Mouse (Mus musculus): ENCODE measurements at regions not wholly inside any gene's neighbourhood (a gene's known extent, or its start where the extent isn't known, plus 50 kb on each side); places are given as distances from the start of the nearest gene placed in this dataset.
A peak's percentile ranks its signal among the peaks of the same experiment; 100 is the strongest.

DNA sequence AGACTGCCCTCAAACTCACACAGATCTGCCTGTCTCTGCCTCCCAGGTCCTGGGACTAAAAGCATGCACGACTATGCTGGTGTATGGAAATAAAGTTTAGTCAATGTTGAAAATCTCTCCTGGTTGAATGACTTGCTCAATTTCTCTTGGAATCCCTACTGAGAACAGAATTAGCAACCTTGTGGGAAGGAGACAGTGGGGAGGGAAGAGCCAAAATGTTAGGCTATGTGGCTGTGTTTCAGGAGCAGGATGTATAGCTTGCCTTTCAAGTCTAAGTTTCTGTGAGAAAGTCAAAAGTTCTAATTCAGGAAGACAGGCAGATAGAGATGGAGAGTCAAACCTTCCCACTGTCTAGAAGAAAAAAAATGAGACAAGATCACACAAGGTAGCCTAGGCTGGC lies 168.3 kb upstream of the Creb1 start:
- Histone ChIP-seq H3K79me2 (ENCODE audit: control insufficient read depth, insufficient read depth) (no peaks in the 10 kb centered on the region), H3ac (ENCODE audit: control insufficient read depth, insufficient read length) (no peak overlapping the region), H3K36me3 (ENCODE audit: control insufficient read depth, insufficient read depth) (no peaks in the 10 kb centered on the region), H3K4me2 (ENCODE audit: low read depth) (no peak overlapping the region), H3K27me3 (ENCODE audit: control insufficient read depth, insufficient read depth, insufficient read length) (no peaks in the 10 kb centered on the region), H3K4me3 (no peak overlapping the region)
- no peak for TF ChIP-seq POLR2AphosphoS2 (IDR thresholded peaks at IDR 0.05; ENCODE audit: insufficient read length, low read depth)
- no peak for TF ChIP-seq SRF (IDR thresholded peaks at IDR 0.05; ENCODE audit: control insufficient read depth, insufficient read length, low read depth)
- TF ChIP-seq MAX (IDR thresholded peaks at IDR 0.05; ENCODE audit: low read depth) = no peak
- TF ChIP-seq CEBPB (IDR thresholded peaks at IDR 0.05; ENCODE audit: insufficient read depth, poor library complexity, severe bottlenecking) = no peak
- no peak for TF ChIP-seq USF1 (IDR thresholded peaks at IDR 0.05; ENCODE audit: low read depth)
- TF ChIP-seq E2F4 (IDR thresholded peaks at IDR 0.05; ENCODE audit: insufficient read depth) = no peak
- no peak for TF ChIP-seq REST (IDR thresholded peaks at IDR 0.05; ENCODE audit: insufficient read depth, insufficient read length)
- TF ChIP-seq MYOD1 (IDR thresholded peaks at IDR 0.05; ENCODE audit: control insufficient read depth in 1 of 3, insufficient read length in 2 of 3, low read depth in 2 of 3) = no peak
- no peak for TF ChIP-seq POLR2A (IDR thresholded peaks at IDR 0.05; ENCODE audit: insufficient read length, low read depth)
- TF ChIP-seq TCF3 (IDR thresholded peaks at IDR 0.05; ENCODE audit: insufficient read length, low read depth) = no peak
- TF ChIP-seq MYOG (IDR thresholded peaks at IDR 0.05; ENCODE audit: control insufficient read depth in 1 of 3, insufficient read depth in 1 of 3, insufficient read length in 2 of 3, low read depth in 2 of 3) = no peak
- TF ChIP-seq TCF12 (IDR thresholded peaks at IDR 0.05; ENCODE audit: insufficient read depth, poor library complexity, severe bottlenecking) = no peak

DNA sequence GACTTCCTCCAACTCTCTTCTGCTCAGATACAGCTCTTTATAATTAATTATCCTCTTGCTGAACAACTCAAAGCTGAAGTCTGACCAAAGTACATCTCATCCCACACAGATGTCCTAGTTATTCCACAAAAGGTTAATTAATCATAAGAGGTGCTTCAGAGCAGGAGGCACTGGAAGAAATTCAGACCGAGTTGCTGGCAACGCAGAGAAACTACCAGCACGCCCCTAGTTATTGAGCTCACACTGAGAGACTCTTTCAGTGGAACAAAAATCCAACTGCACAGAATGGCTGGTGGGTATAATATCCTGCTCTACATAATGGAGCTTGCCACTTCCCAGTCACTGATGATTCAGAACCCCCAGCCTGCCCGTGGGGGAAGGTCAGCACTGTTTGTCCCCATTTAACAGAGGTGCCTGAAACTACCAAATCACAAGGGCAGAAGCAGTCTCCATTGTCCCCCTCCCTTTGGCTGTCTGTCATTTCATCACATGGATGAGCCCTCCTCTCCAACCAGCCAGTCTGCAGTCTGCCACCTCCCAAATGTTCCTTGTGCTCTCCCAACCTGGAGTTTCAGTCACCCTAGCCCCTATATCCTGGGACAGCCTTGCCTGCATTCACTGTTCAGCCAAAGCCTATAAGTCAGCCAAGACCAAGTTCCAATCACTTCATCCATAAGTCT lies 170.3 kb upstream of the Creb1 start:
- H3K36me3 ChIP-seq (ENCODE audit: control insufficient read depth, insufficient read depth) = no peaks in the 10 kb centered on the region
- no peak overlapping the region for H3K4me2 ChIP-seq (ENCODE audit: low read depth)
- TF ChIP-seq SRF (IDR thresholded peaks at IDR 0.05; ENCODE audit: control insufficient read depth, insufficient read length, low read depth) (no peak), MYOD1 (IDR thresholded peaks at IDR 0.05; ENCODE audit: control insufficient read depth in 1 of 3, insufficient read length in 2 of 3, low read depth in 2 of 3) (no peak), POLR2AphosphoS2 (IDR thresholded peaks at IDR 0.05; ENCODE audit: insufficient read length, low read depth) (no peak), MYOG (IDR thresholded peaks at IDR 0.05; ENCODE audit: control insufficient read depth in 1 of 3, insufficient read depth in 1 of 3, insufficient read length in 2 of 3, low read depth in 2 of 3) (no peak), CEBPB (IDR thresholded peaks at IDR 0.05; ENCODE audit: insufficient read depth, poor library complexity, severe bottlenecking) (no peak), TCF12 (IDR thresholded peaks at IDR 0.05; ENCODE audit: insufficient read depth, poor library complexity, severe bottlenecking) (no peak), TCF3 (IDR thresholded peaks at IDR 0.05; ENCODE audit: insufficient read length, low read depth) (no peak), E2F4 (IDR thresholded peaks at IDR 0.05; ENCODE audit: insufficient read depth) (no peak), MAX (IDR thresholded peaks at IDR 0.05; ENCODE audit: low read depth) (no peak)
- H3K4me3 ChIP-seq = no peak overlapping the region
- no peaks in the 10 kb centered on the region for H3K27me3 ChIP-seq (ENCODE audit: control insufficient read depth, insufficient read depth, insufficient read length)
- H3ac ChIP-seq (ENCODE audit: control insufficient read depth, insufficient read length) = no peak overlapping the region
- no peaks in the 10 kb centered on the region for H3K79me2 ChIP-seq (ENCODE audit: control insufficient read depth, insufficient read depth)

DNA sequence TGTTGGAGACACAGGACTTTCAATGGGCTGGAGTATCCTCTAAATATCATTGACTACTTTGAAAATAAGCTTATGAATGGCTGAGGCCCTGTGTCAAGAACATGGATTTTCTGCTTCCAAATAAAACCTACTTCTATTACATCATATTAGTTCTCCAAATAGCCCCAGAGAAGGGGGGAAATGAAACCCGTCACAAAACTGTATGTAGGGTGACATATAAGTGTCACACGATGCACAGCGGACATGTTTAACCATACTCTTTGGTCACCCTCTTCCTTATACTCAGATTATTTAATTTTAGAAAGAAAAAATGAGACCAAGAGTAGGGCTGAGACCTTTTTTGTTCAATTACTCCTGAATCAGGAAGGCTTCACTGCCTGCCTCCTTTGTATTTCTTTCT lies 189.2 kb upstream of the Creb1 start:
- no peaks in the 10 kb centered on the region for H3K27me3 ChIP-seq (ENCODE audit: control insufficient read depth, insufficient read depth, insufficient read length)
- no peaks in the 10 kb centered on the region for H3K36me3 ChIP-seq (ENCODE audit: control insufficient read depth, insufficient read depth)
- TF ChIP-seq CEBPB (IDR thresholded peaks at IDR 0.05; ENCODE audit: insufficient read depth, poor library complexity, severe bottlenecking) (no peak), POLR2AphosphoS2 (IDR thresholded peaks at IDR 0.05; ENCODE audit: insufficient read length, low read depth) (no peak), TCF3 (IDR thresholded peaks at IDR 0.05; ENCODE audit: insufficient read length, low read depth) (no peak)
- H3K79me2 ChIP-seq (ENCODE audit: control insufficient read depth, insufficient read depth) = no peaks in the 10 kb centered on the region
- H3K4me2 ChIP-seq (ENCODE audit: low read depth) = no peak overlapping the region
- H3ac ChIP-seq (ENCODE audit: control insufficient read depth, insufficient read length) = no peak overlapping the region
- H3K4me3 ChIP-seq = no peak overlapping the region

DNA sequence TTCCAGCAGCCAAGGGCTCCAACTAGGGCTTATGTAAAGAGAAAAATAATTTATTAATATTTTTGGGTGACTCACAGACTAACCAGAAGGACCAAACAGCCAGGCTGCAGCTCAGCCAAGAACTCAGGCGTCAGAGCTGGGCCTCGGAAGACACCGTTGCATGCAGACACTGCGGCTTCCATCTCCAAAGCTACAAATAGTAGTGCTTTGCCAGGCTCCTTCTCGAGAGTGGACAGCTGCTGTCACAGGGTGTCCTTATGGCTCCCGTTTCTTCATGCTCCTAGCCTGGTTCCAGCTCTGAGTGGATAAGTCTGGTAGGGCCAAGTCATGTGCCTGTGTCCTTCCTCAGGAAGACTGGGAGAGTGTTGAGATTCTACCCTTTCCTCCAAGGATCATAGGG lies 190.8 kb upstream of the Creb1 start:
- TF ChIP-seq POLR2A (IDR thresholded peaks at IDR 0.05; ENCODE audit: insufficient read length, low read depth) = no peak
- no peak for TF ChIP-seq REST (IDR thresholded peaks at IDR 0.05; ENCODE audit: insufficient read depth, insufficient read length)
- TF ChIP-seq MYOD1 (IDR thresholded peaks at IDR 0.05; ENCODE audit: control insufficient read depth in 1 of 3, insufficient read length in 2 of 3, low read depth in 2 of 3) = no peak
- no peak for TF ChIP-seq E2F4 (IDR thresholded peaks at IDR 0.05; ENCODE audit: insufficient read depth)
- no peak for TF ChIP-seq SRF (IDR thresholded peaks at IDR 0.05; ENCODE audit: control insufficient read depth, insufficient read length, low read depth)
- no peak for TF ChIP-seq TCF3 (IDR thresholded peaks at IDR 0.05; ENCODE audit: insufficient read length, low read depth)
- no peak for TF ChIP-seq USF1 (IDR thresholded peaks at IDR 0.05; ENCODE audit: low read depth)
- TF ChIP-seq MYOG (IDR thresholded peaks at IDR 0.05; ENCODE audit: control insufficient read depth in 1 of 3, insufficient read depth in 1 of 3, insufficient read length in 2 of 3, low read depth in 2 of 3) = no peak
- no peak for TF ChIP-seq MAX (IDR thresholded peaks at IDR 0.05; ENCODE audit: low read depth)
- no peak for TF ChIP-seq CEBPB (IDR thresholded peaks at IDR 0.05; ENCODE audit: insufficient read depth, poor library complexity, severe bottlenecking)
- no peak for TF ChIP-seq POLR2AphosphoS2 (IDR thresholded peaks at IDR 0.05; ENCODE audit: insufficient read length, low read depth)
- no peak for TF ChIP-seq TCF12 (IDR thresholded peaks at IDR 0.05; ENCODE audit: insufficient read depth, poor library complexity, severe bottlenecking)

DNA sequence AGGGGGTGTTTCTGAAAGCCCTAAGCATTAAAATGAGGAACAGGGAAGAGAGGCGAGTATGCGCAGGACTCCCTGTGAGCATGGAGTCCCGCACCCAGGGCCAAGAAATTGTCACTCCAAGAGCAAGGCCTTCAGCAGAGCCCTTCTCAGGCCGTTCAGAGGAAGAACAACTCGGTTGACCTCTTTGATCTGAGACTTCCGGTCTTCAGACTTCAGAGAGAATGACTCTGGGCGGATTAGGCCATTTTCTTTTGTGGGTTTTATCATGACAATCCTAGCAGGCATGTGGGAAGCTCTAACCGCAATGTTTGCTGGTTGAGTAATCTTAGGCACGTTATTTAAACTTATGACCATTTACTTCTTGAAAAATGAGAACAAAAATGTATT lies 193.9 kb upstream of the Creb1 start:
- no peaks in the 10 kb centered on the region for H3K36me3 ChIP-seq (ENCODE audit: control insufficient read depth, insufficient read depth)
- H3K4me2 ChIP-seq (ENCODE audit: low read depth) = peak overlapping the region; percentile 66
- TF ChIP-seq POLR2AphosphoS2 (IDR thresholded peaks at IDR 0.05; ENCODE audit: insufficient read length, low read depth) = no peak
- TF ChIP-seq E2F4 (IDR thresholded peaks at IDR 0.05; ENCODE audit: insufficient read depth) = no peak
- TF ChIP-seq MYOG (IDR thresholded peaks at IDR 0.05; ENCODE audit: control insufficient read depth in 1 of 3, insufficient read depth in 1 of 3, insufficient read length in 2 of 3, low read depth in 2 of 3) = no peak
- TF ChIP-seq TCF12 (IDR thresholded peaks at IDR 0.05; ENCODE audit: insufficient read depth, poor library complexity, severe bottlenecking) = no peak
- TF ChIP-seq CEBPB (IDR thresholded peaks at IDR 0.05; ENCODE audit: insufficient read depth, poor library complexity, severe bottlenecking) = peak; percentile 87
- no peak for TF ChIP-seq REST (IDR thresholded peaks at IDR 0.05; ENCODE audit: insufficient read depth, insufficient read length)
- no peak for TF ChIP-seq USF1 (IDR thresholded peaks at IDR 0.05; ENCODE audit: low read depth)
- no peak for TF ChIP-seq POLR2A (IDR thresholded peaks at IDR 0.05; ENCODE audit: insufficient read length, low read depth)
- no peak for TF ChIP-seq SRF (IDR thresholded peaks at IDR 0.05; ENCODE audit: control insufficient read depth, insufficient read length, low read depth)
- H3K27me3 ChIP-seq (ENCODE audit: control insufficient read depth, insufficient read depth, insufficient read length) = no peaks in the 10 kb centered on the region
- H3ac ChIP-seq (ENCODE audit: control insufficient read depth, insufficient read length) = no peak overlapping the region
- no peaks in the 10 kb centered on the region for H3K79me2 ChIP-seq (ENCODE audit: control insufficient read depth, insufficient read depth)
- no peak overlapping the region for H3K4me3 ChIP-seq

More for the DNA sequence above, 190.8 kb upstream of the Creb1 start:
- Histone ChIP-seq H3K4me3 (no peak overlapping the region), H3ac (ENCODE audit: control insufficient read depth, insufficient read length) (no peak overlapping the region), H3K27me3 (ENCODE audit: control insufficient read depth, insufficient read depth, insufficient read length) (no peaks in the 10 kb centered on the region), H3K79me2 (ENCODE audit: control insufficient read depth, insufficient read depth) (no peaks in the 10 kb centered on the region), H3K36me3 (ENCODE audit: control insufficient read depth, insufficient read depth) (no peaks in the 10 kb centered on the region), H3K4me2 (ENCODE audit: low read depth) (no peak overlapping the region)
